Mouse (Mus musculus): ENCODE results near the gene Gjc2.

The Gjc2 gene

DNA sequence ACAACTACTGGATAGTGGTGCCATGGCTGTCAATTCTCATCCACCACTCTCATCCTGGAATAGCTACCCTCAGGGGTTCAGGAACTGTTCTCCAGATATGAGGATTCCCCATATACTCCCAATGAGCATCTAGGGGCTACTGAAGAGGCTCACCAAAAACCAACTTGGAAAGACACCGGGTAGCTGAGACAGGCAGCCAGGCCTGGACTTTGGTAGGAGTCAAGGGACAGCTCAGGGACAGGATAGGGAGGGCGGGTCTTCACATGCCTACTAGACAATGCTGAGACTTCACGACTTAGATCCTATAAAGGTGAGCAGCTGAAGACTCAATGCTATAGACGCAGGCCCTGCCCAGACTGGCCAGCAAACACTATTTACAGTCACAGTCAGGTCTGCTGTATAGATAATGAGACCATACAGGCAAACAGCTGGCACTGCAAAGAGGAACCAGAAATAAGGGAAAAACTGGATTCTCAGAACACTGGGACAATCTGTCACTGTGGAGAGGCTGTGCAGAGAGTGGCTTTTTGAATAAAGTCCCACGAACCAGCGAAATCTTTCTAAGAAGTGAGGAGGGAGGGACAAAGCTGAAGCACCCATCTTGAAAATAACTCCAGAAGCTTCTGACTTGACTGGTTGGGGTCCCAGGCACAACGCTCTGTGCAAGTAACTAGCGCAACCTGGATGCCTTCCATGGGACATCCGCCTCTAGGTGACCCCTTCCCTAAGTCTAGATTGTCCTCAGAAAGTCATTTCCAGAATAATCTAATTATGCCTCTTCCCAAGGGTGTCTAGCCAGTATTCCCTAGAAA lies 20.4 kb downstream of the Gjc2 start:
- ATAC-seq (ENCODE audit: insufficient number of reproducible peaks, low FRiP score, low TSS enrichment), result no peak

DNA sequence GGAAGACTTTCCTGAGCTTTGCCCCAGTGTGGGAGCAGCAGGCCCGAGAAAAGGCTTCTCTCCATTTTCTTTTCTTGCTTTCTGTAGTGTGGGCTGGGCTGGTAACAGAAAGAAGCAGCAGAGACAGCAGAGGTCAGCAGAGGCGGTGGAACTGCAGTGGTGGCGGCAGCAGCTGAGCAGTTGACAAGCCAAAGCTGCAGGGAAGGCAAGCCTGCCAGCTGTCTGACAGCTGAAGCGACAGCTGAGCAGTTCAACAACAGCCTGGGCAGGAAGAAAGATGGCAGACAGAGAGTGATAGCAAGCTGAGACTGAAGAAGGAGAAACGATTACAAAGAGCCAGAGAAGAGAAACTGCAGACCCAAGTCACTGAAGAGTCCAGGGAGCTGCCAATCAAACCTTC lies 21.6 kb downstream of the Gjc2 start:
- ATAC-seq (ENCODE audit: insufficient number of reproducible peaks, low FRiP score, low TSS enrichment), result no peak

DNA sequence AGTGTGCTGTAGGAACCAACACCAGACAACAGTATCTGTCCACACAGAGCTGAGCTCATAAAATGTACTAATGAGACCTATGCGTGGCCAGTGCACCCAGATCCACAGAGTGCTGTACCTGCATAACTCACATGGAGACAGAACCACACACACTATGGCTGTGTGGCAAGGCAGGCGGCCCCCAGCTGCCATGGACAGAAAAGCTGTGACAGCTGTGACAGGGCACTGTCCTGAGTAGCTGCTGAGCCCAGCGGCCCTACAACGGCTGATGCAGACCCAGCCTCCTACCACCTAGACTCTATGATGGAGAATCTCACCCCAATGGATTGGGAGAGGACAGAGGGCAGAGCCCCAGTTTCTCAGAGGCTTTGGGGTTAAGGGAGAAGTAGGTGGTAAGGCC lies 23.5 kb downstream of the Gjc2 start:
- ATAC-seq (ENCODE audit: insufficient number of reproducible peaks, low FRiP score, low TSS enrichment), result no peak

DNA sequence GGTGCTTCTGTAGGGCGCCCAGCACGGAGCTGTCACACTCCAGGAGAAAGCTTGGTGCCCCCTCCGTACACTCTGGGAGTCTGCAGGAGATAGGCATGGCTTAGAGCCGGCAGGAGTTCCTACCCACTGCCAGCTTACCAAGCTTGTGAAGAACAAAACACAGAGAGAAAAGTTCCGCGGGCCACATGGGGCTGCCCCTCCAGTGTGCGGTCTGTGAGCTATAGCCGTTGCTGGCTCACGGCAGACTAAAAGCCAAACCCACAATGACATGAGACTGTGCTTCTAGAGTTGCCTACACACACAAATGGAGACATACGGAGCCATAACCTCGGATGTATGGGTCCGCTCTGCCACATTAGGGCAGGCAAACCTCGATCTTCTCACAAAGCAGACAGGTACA lies 23.9 kb downstream of the Gjc2 start:
- ATAC-seq (ENCODE audit: insufficient number of reproducible peaks, low FRiP score, low TSS enrichment), result no peak

DNA sequence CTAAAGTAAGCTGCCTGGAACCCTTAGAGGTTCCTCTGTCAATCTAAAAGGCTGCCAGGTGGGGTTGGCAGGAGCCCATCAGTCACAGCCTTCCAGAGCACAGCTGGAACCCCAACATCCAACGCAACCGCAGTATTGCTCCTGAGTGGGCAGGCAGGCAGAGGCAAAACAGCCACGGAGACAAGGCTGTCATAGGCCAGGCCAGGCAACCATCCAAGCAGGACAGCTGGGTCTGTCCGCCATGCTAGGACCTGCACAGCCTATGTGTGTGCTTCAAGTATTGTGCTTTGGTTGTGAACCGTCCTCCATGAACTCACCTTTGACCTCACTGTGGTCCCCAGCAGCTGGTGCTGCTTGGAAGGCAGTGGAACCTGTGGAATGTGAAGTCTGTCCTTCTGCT lies 27.1 kb downstream of the Gjc2 start:
- ATAC-seq (ENCODE audit: insufficient number of reproducible peaks, low FRiP score, low TSS enrichment), result no peak

DNA sequence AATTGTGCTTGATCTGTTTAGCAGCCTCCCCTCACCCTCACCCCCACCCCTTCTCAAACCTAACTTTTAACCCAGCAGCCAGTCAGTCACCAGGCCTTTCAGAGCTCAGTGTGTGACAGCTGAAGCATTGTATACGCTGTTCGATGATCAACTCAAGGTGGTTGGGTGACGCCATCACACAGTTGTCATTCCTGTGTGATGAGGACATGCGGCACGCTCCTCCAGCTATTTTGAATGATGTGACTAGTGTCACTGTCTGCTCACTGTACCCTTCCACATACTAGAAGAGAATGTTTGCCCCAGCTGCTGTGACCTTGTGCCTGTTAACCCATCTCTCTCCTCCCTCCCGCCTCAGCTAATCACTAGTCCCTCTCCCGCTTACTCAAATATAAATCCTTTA lies 28.8 kb downstream of the Gjc2 start:
- ATAC-seq (ENCODE audit: insufficient number of reproducible peaks, low FRiP score, low TSS enrichment), result no peak

DNA sequence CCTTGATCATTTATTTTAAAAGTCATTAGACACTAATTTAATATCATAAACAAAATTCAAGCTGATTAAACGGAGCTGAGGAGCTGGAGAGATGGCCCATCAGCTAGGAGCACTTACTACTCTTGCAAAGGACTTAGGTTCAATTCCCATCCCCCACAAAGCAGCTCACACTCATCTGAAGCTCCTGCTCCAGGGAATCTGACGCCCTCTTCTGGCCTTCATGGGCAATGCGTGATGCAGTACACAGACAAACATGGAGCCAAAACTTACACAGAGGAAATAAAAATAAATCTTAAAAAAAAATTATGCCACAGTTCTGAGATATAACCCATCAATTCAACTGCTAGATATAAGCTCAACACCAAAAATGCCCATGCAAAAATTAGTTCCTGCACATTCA lies 31.3 kb downstream of the Gjc2 start:
- no peak for ATAC-seq (ENCODE audit: insufficient number of reproducible peaks, low FRiP score, low TSS enrichment)

DNA sequence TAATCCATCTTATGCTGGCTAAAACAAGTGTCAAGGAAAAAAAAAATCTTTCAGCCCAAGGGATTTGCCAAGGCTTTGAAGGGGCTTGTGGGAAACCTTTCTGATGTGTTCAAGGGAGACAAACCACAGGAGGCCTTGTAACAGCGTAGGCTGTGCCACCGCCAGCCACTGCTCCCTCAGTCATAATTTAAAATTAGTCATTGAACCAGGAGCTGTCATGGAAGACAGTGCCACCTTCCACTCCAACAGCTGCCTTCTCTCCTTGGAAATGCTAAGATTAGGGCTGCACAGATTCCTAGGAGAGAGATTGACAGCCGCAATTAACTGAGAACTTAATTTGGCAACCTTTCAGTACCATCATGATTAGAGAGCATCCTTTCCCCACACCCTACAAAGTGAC lies 33.7 kb downstream of the Gjc2 start:
- ATAC-seq (ENCODE audit: insufficient number of reproducible peaks, low FRiP score, low TSS enrichment), result no peak

DNA sequence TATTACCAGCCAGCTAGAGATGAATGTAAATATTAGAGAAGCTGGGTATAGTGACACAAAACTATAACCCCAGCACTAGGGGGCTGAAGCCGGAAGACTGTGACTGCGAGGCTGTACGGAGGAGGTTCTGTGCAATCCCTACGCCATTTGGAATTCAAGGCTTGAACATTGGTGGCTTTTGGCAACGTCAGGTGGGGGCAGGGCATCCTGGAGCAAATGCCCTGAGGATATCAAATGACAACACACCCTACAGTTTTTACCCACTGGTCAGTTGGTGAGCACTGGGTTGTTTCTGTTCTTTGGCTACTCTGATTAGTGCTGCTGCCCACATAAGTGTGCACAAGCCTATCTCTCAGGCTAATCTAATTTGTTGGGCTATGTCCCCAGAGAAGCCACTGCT lies 40.1 kb downstream of the Gjc2 start:
- no peak for ATAC-seq (ENCODE audit: insufficient number of reproducible peaks, low FRiP score, low TSS enrichment)

DNA sequence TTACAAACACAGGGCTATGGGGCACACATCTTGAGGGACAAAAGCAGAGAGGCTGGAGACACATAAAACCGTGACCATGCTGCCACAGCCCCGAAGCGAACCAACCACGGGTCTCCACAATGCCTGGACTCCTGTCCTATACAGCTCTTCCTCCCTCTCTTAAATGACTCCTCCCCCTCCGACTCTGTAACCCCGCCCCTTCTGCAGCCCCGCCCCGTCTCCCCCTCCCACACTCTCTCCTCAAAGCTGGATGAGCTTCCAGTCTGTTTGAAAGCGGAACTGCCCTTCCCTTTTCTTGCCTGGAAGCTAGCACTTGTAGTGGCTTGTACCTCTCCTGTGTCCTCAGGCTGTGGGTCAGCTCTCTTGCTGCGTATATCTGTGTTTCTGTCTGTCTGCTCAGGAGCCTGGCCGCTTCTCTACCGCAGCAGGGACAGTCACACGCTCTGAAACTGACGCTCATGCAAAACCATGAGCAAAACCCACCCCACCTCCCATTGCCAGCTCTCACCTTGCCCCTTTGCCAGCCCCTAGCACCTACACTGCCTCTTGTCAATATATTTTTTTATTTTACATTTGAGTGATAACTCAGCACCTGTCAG lies 41.1 kb downstream of the Gjc2 start:
- ATAC-seq (ENCODE audit: insufficient number of reproducible peaks, low FRiP score, low TSS enrichment), result no peak

DNA sequence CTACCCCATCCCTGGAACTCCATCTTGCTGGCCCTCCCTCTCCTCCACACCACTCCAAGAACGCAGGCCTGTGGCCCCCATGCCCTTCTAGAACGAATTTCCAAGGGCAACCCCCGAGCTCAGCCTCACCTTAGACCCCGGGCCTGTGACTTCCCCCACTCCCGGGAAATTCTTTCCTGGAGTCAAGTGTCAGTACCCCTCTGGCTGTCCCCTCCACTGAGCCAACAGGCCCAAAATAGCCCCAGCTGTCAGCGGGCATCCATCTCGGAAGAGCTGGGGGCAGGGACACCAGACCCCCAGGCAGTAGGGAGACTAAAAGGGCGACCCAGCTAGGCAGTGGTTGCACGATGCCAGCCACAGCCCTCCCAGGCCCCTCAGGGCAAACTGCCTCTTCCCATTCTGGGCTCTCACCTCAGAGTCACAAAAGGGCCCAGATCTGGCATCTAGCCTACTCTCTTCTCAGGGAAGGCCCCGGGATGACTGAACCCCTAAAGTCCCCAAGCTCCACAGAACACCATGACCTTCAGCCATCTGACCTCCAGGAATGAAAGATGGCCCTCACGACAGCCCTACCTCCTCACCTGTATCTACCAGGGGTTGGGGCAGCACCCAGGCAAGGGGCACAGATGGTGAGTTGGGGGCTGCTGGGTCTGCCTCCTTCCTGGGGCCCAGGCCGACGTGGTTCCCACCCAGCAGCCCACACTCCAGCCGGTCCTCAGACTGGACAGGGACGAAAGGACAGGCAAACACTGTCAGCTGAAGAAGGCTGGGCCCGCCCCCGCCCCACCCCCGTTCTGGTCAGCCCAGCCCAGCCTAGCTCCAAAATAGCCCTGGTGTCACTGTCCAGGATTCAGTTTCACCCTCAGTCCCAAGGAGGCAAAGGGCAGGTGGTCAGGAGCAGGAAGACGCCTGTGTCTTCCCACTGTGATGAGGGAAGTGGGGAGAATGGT lies 44.2 kb downstream of the Gjc2 start:
- no peak for ATAC-seq (ENCODE audit: insufficient number of reproducible peaks, low FRiP score, low TSS enrichment)

DNA sequence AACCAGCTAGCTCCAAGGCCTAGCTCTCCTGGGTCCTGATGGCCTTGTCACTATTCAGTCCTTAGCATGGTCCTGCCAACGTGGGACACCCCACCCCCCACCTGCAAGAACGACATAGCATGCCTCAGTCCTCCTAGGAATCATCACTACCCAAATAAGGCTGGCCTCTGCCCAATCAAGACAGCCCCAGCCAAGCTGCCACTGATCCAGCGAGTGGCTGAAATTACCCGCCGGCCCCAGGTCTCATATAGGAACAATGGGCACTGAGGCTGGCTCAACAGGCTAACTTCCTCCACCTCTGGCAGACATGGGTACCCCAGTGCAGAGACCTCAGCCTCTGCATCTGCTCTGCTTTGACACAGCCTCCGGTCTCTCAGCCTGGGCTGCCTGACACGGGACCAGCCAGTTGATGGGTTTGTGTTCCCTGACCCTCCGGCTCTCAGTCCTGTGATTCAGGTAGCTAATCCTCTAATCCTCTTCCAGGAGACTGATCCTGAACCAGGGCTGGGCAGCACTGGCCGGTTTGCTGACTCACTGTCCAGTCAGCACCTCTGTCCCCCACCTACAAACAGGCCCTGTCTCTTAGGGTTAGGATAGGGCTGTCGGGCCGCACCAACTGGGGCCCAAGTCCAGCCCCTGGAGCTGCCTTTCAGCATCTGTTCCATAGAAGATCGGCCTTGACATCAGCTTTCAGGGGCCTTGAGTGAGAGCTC lies 45.9 kb downstream of the Gjc2 start:
- no peak for ATAC-seq (ENCODE audit: insufficient number of reproducible peaks, low FRiP score, low TSS enrichment)

DNA sequence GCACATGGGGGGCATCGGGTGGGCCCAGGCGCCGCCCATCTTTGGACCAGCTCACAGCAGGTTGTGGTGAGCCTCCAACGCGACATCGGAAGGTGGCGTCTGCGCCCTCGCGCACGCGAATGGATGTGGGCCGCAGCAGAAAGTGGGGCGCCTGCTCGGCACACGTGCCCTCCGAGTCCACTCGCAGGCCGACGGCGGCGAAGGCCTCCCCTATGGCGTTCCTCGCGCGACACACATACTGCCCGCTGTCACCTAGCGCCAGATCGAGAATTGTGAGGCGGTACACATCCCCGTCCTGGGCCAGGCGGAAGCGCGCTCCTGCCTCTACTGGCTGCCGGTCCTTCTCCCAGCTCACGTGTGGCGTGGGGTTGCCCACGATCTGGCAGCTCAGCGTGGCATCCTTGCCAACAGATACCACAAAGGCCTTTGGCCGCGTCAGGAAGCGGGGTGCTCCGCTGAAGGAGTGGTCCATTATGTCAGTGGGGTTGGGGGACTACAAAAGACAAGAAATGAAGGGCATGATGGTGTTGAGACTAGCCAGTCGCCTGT lies 47.0 kb downstream of the Gjc2 start, which contains the start of gene Obscn:
Obscn (minus strand) TSS at position 499 of the 549 bp plus-strand sequence.
- no peak for ATAC-seq (ENCODE audit: insufficient number of reproducible peaks, low FRiP score, low TSS enrichment)

DNA sequence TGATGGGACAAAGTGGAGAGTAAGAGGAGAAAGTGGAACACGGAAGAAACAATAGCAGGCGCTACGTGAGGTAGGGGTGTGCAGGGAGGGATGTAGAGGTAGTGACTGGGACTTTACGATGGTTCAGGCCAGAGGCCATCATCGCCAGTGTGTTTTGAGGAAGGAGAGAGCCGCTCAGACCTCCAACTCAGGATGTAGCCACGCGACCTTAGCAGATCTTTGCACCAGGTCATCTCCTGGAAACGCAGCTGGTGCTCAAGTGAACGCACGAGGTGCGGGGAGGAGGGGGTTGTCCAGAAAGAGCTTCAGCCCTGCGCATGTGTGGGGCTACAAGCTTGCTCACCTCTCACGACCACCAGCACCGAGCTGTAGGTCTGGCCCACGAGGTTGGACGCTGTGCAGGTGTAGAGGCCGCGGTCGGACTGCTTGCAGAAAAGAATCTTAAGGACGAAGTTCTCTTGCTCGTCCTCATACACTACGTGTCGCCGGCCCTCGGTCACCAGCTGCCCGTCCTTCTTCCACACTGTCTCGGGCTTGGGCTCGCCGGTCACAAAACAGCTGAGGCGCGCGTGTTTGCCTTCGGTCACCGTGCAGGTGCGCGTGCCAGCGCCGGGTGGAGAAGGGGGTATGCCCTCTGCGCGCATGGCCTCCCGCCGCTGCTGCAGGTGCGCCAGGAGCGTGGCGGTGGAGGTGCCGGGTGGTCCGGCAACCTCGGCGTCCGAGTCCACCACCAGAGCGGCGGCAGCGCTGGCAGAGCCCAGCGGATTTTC lies 47.8 kb downstream of the Gjc2 start:
- no peak for ATAC-seq (ENCODE audit: insufficient number of reproducible peaks, low FRiP score, low TSS enrichment)

DNA sequence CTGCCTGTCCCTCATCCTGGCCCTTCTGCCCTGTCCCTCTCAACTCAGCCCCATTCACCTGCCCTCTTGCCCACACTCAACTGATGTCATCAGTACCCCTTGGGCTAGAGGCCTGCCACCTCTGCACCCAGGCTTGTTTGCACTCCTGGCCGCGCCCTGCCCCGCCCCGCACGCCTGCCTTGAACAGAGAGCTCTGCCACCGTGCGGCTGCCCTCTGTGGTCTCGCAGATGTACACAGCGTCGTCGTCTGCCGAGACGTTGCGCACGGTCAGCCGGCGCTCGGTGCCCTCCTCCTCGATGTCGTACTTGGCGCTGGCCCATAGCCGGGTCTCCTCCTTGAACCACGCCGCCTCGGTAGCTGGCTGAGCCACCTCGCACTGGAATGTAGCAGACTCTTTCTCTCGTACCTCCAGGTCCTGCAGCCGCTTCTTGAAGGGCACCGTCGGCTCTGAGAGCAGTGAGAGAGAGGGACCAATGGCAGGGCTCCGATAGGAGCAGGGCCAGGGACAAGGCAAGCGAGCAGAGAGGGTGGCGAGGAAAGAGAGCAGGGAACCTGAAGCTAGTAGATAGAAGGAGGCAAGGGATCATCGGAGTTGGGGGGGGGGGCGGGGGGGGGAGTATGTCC lies 48.5 kb downstream of the Gjc2 start:
- no peak for ATAC-seq (ENCODE audit: insufficient number of reproducible peaks, low FRiP score, low TSS enrichment)

DNA sequence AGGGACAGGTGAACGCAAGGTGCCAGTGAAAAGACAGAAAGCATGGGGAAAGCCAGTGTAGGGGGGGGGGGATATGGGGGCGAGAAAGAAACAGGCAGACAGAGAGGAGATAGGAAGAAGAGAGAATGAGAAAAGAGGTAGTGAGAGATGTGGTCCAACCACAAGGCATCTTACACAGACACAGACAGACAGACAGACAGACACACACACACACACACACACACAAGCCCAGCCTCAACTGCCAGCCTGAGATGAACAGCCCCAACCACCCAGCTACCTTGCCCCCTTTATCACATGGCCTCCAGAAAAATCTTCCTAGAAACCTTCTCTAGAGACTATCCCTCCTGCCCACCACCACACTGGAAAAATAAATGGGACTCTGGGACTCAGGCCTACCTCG lies 50.9 kb downstream of the Gjc2 start:
- no peak for ATAC-seq (ENCODE audit: insufficient number of reproducible peaks, low FRiP score, low TSS enrichment)

DNA sequence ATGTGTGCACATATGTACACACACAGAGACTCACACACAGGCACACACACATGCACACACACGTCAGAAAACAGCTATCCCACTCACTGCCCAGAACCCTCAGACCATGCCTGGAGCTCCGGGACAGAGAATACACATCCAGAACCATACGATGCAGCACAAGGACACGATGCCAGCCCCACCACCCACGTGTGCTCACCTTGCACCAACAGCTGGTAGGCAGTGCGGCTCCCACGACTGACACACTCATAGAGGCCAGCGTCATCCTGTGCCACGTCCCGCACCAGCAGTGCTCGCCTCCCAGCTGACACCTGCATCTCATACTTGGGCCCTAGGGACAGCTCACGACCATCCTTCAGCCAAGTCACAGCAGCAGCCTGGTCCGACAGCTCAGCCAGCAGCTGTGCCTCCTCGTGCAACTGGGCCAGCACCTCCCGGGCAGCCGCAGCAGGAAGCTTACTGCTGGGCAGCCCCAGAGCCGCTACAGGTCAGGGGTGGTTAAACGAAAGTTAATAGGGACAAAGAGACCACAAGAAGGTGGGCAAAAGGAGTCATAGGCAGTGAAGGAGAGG lies 51.6 kb downstream of the Gjc2 start:
- ATAC-seq (ENCODE audit: insufficient number of reproducible peaks, low FRiP score, low TSS enrichment), result no peak

DNA sequence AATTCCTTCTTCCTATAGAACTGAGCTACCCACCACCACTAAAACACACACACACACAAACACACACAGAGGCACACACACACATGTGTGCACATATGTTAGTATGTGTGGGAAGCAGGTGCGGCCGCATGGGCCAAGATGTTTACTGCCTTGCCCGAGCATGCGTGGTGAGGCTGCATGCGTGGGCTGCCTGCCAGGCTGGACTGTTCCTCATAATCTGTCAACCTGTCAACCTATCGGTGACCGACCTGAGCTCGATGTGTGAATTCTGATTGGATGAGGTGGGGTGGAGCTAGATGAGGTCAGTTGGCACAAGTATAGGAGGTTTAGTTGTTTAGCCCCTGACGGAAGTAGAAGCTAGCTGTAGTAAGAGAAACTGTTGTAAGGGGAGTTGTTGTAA lies 52.2 kb downstream of the Gjc2 start:
- no peak for ATAC-seq (ENCODE audit: insufficient number of reproducible peaks, low FRiP score, low TSS enrichment)
